Mouse (Mus musculus) gastrocnemius, postnatal 4 days (tissue): ENCODE measurements around the gene Fancd2. TPM values are rescaled to one million over a fixed set of nuclear protein-coding genes. Genes with fewer than 3 reads are reported as not detected.

ENCODE experiments used
- DNase-seq, 2 experiments: peaks; one replicate each; pipeline ENCODE4 v3.0.0; 2021 to 2022; ENCODE audit warnings: low spot score in 2 of 2, mixed read lengths in 2 of 2
- total RNA-seq, 2 experiments: library from RNA; stranded (reverse); gene quantifications; 2 replicates each; pipeline ENCODE4 v1.2.3; 2021

Fancd2 gene
- total RNA-seq, 2 experiments from 2014 or later: 4.8 to 5.3 TPM

DNA sequence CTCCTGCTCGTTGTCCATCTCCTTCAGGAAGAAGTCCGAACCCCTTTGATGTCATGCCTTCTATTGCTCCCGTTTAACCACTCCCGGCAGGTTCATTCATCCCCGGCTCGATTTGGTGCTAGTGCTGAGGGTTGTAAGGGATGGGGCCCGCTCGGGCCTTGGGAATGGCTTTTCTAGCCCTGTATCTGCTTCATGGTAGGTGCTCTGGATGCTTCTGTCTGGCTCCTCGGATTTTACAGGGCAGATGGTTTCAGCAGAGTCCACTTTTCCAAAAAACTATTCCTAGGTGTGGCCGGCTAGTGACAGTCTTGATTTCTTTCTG lies 73.7 kb downstream of the Fancd2 start:
- DNase-seq: no peak

DNA sequence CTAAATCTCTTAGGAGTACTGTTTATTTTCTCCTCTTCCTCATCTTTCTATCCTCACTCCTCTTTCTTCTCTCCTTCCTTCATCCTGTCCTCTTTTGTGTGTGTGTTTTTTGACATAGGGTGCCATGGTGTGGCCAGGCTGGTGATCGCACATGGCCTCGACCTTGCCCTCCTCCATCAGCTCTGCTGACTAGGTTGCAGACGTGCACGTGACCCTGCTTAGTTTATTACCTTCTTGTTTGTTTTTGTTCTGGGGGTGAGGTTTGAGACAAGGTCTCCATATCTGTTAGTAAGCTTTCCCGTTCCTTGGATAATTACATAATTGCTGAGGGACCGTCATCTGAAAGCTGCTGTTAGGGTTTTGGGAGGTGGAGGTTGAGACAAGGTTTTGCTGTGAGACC lies 77.4 kb downstream of the Fancd2 start:
- DNase-seq: no peak

- no peak for DNase-seq
Observed at GRCm38 (mm10) chr6:113609293-113609692, 77.8 kb downstream of the Fancd2 start.

DNA sequence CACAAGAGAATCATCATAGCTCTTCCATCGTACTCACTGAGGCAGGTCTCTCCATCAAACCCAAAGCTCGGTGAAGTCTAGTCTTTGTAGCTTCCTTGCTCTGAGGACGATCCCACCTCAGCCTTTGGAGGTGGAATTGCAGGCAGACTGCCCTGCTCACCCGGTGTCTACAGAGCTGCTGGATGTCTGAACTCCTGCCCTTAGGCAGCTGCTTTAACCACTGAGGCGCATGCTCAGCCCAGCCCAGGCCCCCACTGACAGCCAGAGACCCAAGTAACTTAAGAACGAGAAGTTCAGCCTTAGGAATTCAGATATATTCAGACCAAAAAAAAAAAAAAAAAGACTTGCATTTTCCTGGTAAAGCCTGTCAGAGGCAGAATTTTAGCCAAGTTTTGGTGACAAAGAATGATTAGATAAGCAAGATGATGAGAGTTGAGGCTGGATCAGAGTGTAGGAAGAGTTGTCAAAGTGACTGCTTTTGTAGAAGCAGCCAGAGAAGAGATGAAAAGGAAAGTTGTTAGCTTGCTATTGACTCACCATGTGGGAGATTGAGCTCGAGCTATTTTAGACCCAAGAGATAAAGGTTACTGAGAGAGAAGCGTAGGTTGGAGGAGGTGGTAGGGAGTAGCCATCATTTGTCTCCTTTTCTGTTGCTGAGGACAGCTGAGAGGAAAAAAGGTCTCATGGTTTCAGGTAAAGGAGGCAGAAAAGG lies 80.9 kb downstream of the Fancd2 start:
- no peak for DNase-seq

DNA sequence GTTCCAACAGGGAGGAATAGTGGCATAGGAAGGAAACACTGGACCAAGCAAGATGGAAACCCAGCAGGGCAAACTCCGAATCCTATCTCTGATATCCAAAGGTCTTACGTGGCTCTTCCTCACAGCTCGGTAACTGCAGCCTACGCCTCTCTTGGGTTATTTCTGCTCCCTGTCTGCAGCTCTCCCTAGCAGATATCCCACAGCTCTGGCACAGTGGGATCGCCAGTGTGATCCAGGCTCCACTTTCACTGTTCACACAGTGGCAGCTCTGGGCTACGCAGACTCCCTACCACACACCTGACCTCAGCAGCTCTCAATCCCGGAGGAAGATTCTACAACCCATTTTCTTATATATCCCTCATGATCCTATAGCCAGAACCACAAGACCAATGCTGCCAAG lies 82.7 kb downstream of the Fancd2 start:
- DNase-seq: no peak

DNA sequence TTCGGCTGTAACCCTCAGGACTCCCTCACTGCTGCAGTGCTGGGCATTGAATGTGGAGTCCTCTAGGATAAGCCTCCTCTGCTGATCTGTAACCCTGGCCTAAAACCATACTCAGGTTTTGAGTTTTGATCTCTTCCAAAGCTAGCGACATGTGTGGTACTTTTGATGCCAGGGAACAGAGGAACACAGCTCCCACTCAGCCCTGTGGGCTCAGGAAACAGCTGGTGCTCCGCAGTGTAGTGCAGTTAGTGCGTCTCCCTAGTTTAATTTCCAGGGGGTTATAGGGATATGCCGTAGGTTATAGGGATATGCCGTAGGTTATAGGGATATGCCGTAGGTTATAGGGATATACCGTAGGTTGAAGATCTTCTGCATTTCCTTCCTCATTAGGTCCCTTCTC lies 83.5 kb downstream of the Fancd2 start:
- no peak for DNase-seq

GRCm38 (mm10) chr6:113615489-113615888 lies 84.0 kb downstream of the Fancd2 start:
- no peak for DNase-seq

DNA sequence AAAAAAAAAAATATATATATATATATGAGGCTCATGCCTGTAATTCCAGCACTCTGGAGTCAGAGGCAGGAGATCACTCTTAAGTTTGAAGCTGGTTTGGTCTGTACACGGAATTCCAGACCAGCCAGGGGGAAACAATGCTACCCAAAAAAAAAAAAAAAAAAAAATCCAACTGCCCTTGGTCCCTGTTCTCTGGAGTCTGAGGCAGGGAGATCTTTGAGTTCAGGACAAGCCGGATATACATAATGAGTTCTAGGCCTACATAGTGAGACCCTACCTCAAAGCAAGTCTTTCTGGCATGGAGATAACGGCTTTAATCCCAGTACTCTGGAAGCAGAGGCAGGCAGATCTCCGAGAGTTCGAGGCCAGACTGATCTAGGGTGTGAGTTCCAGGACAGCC lies 91.9 kb downstream of the Fancd2 start:
- DNase-seq: no peak

DNA sequence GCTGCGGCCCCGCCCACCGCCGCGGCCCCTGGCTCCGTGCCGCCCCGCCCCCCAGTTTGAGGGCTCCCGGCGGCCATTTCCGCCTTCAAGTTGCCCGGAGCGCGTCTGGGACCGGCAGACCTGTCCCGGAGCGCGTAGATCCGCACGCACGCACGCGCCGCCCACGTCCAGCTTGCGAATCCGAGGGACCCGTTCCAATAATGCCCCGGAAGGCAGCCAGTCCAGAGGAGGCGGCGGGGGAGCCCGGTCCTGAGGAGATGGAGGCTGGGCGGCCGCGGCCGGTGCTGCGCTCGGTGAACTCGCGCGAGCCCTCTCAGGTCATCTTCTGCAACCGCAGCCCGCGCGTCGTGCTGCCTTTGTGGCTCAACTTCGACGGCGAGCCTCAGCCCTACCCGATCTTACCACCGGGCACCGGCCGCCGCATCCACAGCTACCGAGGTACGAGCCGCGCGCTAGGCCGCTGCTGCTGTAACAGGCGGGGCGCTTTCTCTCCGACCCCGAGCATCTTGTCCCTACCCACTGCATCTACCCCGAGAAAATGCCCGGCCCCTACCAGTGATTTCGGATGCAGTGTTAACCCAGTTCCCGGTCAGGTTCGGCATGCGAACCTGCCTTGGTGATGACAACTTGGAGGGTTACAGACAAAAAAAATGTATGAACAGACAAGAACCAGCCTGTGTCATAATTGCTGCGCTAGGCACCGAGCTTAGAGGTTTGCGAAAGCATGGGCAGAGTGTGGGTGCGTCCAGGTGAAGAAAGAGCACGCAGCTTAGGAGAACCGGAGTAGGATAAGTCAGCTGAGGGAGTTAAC lies 92.7 kb downstream of the Fancd2 start, which contains the start of gene Vhl:
Gene Vhl, plus strand, starts transcription at position 19 of the 811 bp plus-strand sequence.
- peak; percentile 76 to 89 for DNase-seq

- no peak for DNase-seq
Observed at GRCm38 (mm10) chr6:113624989-113625770, 93.7 kb downstream of the Fancd2 start.

DNA sequence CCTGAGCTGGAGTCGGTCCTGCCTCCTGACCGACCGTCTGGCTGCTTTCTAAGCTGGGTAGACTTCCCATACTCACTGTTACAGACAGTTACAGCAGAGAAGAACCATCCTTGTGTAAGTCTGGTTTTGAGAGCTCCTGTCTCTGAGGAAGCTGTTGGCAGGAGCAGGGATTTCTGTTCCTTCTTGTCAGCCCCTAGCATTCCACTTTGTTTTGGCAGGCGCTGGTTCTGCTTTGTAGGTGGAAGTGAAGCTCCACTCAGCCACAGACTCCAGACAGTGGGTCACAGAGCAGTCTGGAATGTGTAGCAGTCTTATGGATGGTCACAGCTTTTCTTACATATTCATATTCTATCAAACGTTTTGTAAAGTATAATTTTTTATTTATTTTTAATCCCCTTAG lies 98.8 kb downstream of the Fancd2 start:
- DNase-seq: no peak

DNA sequence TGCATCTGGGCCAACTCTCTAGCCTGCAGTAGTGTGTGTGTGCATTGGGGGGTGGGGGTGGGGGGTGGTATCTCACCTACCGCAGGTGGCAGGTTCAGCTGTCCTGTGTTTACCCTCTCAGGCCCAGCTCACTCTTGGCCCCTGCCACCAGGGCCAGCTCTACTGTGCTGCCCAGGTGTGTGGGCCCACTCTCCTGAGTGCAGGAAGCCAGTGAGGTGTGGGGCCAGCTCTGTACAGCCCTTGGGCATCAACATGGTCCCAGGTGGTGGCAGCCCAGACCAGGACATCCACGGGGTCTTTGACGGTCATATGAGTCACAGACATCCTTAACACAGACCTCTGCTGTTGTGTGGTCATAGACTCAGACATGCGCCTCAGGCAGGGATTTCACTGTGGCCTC lies 101.4 kb downstream of the Fancd2 start:
- no peak for DNase-seq

DNA sequence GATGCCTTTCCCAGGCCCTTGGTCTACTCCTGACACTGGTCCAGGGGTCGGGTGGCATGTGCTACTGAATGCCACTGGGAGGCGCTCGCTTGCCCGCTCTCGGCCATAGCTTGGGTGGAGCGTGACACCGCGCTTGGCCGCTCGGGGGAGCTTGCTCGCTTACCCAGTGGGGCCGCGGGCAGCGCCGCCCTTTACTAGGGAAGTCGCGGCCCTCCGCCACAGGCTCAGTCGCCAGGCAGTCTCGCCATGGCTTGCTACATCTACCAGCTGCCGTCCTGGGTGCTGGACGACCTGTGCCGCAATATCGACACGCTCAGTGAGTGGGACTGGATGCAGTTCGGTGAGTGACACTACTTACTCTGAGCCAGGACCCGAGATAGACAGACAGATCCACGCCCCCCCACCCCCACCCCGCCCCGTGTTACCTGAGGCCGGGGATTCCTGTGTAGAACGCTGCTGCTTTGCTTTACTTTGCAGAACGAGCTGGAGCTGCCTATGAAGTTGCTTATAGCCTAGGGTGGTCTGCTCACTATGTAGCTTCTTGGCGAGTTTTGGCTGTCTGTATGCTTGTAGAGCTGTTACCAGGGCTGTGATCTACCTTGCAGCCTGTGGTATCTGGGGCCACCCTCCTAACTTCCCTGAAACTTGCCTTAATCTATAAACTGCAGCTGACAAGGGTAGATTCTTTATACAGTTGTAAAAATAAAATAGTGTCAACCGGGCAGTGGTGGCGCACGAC lies 107.0 kb downstream of the Fancd2 start, which contains the start of gene Irak2:
Gene Irak2, plus strand, starts transcription at position 166 of the 739 bp plus-strand sequence.
- DNase-seq: peak; percentile 88 to 94

GRCm38 (mm10) chr6:113639201-113639600 lies 107.7 kb downstream of the Fancd2 start:
- no peak for DNase-seq

DNA sequence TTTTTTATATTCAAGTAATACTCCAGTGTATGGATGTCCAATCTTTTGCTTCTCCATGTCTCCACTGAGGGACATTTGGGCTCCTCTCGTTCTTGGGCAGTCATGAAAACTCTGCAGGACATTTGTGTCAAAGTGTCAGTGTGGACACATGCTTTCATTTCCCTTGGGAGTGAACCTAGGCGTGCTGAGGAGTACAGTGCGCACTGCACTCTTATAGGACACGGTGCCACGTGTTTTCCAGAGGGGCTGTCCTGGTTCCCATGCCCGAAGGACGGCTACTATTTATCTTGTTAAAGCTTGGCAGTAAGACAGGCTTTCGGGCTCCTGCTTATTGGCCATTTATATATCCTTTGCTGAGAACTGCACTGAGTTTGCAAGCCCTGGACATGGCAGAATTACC lies 111.1 kb downstream of the Fancd2 start:
- no peak for DNase-seq

DNA sequence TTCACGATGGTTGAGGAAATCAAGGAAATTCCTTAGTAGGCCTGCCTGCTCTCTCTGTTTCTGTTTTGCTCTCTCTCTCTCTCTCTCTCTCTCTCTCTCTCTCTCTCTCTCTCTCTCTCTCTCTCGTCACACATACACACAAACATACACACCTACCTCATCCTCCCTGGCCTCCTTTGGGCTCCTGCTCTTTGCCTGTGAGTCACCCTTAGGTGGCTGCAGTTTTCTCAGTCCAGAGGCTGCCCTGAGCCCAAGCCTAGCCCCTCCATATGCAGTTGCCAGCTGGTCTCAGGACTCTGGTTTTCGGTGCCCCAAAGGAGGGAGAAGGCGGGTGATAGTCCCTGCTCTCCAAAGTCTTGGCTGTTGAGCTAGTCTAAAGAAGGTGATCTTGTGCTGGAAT lies 111.5 kb downstream of the Fancd2 start:
- no peak for DNase-seq

- no peak for DNase-seq
Observed at GRCm38 (mm10) chr6:113643967-113644366, 112.5 kb downstream of the Fancd2 start.

GRCm38 (mm10) chr6:113644808-113645207 lies 113.3 kb downstream of the Fancd2 start:
- no peak for DNase-seq
